Mouse (Mus musculus): ENCODE measurements at regions not wholly inside any gene's neighbourhood (a gene's known extent, or its start where the extent isn't known, plus 50 kb on each side); places are given as distances from the start of the nearest gene placed in this dataset.
A peak's percentile ranks its signal among the peaks of the same experiment; 100 is the strongest.

DNA sequence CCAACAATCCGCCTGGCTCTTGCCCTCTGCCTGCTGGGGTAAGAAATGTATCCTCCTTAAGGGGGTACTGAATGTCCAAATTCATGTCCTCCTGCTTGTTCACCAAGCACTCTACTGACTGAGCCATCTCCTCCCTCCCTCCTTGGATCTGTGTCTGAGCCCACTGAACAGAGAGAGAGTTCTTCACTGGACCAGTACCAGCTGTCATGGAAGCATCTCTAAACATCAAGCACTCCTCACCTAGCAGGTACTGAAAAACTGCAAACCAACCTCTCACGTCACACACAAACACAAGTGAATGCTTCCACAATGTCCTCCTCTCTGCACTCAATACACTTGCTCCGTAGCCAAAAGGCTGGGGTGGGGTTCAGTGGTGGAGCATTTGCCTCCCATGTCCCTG lies 159.4 kb upstream of the Smim15 start:
- 83% methylated on average over 3 of the region's 3 CpGs for WGBS

GRCm38 (mm10) chr13:107882337-107882736 lies 161.9 kb upstream of the Smim15 start:
- H3K4me1 ChIP-seq (ENCODE audit: insufficient read depth, low read length) = peaks cover 55% of the 10 kb centered on the region
- H3K4me2 ChIP-seq (replicated peaks; ENCODE audit: low read depth, low read length) = no peak overlapping the region
- ATAC-seq (ENCODE audit: low FRiP score, low TSS enrichment) = no peak
- H3K9me3 ChIP-seq (ENCODE audit: low read length) = peaks cover 5% of the 10 kb centered on the region; the same call in 1 of the 2 replicates
- H3K36me3 ChIP-seq (ENCODE audit: insufficient read depth, low read length) = 0 out of 2 replicates have a peak, but pooled peaks cover 5% of the 10 kb centered on the region
- 63% methylated on average over 5 of the region's 5 CpGs for WGBS
- H3K27ac ChIP-seq (ENCODE audit: low read length) = no peak overlapping the region
- H3K9ac ChIP-seq (replicated peaks; ENCODE audit: low read length) = no peak overlapping the region
- H3K4me3 ChIP-seq (ENCODE audit: low read length) = no peak overlapping the region
- H3K27me3 ChIP-seq (ENCODE audit: insufficient read depth, low read length) = no peaks in the 10 kb centered on the region

More for the DNA sequence above, 159.4 kb upstream of the Smim15 start:
- Histone ChIP-seq H3K4me2 (replicated peaks; ENCODE audit: low read depth, low read length) (no peak overlapping the region), H3K9me3 (ENCODE audit: low read length) (peaks cover 5% of the 10 kb centered on the region; the same call in 1 of the 2 replicates), H3K4me1 (ENCODE audit: insufficient read depth, low read length) (peaks cover 43% of the 10 kb centered on the region), H3K4me3 (ENCODE audit: low read length) (no peak overlapping the region), H3K27ac (ENCODE audit: low read length) (no peak overlapping the region), H3K9ac (replicated peaks; ENCODE audit: low read length) (no peak overlapping the region), H3K27me3 (ENCODE audit: insufficient read depth, low read length) (no peaks in the 10 kb centered on the region), H3K36me3 (ENCODE audit: insufficient read depth, low read length) (0 out of 2 replicates have a peak, but pooled peaks cover 5% of the 10 kb centered on the region)
- ATAC-seq (ENCODE audit: low FRiP score, low TSS enrichment) = no peak

- H3K4me2 ChIP-seq (replicated peaks; ENCODE audit: low read depth, low read length) = no peak overlapping the region
- ATAC-seq (ENCODE audit: low FRiP score, low TSS enrichment) = no peak
- H3K9me3 ChIP-seq (ENCODE audit: low read length) = peaks cover 5% of the 10 kb centered on the region; the same call in 1 of the 2 replicates
- H3K27ac ChIP-seq (ENCODE audit: low read length) = no peak overlapping the region
- peaks cover 44% of the 10 kb centered on the region for H3K4me1 ChIP-seq (ENCODE audit: insufficient read depth, low read length)
- H3K36me3 ChIP-seq (ENCODE audit: insufficient read depth, low read length) = 0 out of 2 replicates have a peak, but pooled peaks cover 5% of the 10 kb centered on the region
- 94% methylated on average over 2 of the region's 2 CpGs for WGBS
- no peak overlapping the region for H3K9ac ChIP-seq (replicated peaks; ENCODE audit: low read length)
- H3K4me3 ChIP-seq (ENCODE audit: low read length) = no peak overlapping the region
- H3K27me3 ChIP-seq (ENCODE audit: insufficient read depth, low read length) = no peaks in the 10 kb centered on the region
These were observed 163.7 kb upstream of the Smim15 start for GRCm38 (mm10) chr13:107880551-107880950.

DNA sequence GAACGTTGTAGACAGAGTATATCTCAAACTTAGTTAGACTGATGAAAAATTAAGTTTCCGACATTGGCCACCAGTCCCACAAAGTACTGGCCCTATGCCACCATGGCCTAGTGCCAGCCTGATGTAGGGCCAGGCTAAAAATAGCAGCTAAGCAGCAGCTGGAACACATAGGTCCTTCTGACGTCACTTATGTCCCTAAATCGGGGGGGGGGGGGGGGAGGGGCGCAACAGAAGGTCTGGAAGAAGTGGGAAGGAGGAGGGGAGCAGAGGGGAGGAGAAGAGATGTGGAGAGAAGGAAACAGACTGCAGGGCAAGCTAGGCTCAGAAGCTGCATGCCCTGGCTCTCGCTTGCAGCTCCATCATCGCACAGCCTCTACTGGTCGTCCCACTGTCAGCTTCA lies 164.7 kb upstream of the Smim15 start:
- Histone ChIP-seq H3K9me3 (ENCODE audit: low read length) (peaks cover 5% of the 10 kb centered on the region; the same call in 1 of the 2 replicates), H3K4me1 (ENCODE audit: insufficient read depth, low read length) (peaks cover 39% of the 10 kb centered on the region), H3K27me3 (ENCODE audit: insufficient read depth, low read length) (no peaks in the 10 kb centered on the region), H3K9ac (replicated peaks; ENCODE audit: low read length) (no peak overlapping the region), H3K4me2 (replicated peaks; ENCODE audit: low read depth, low read length) (no peak overlapping the region), H3K36me3 (ENCODE audit: insufficient read depth, low read length) (0 out of 2 replicates have a peak, but pooled peaks cover 5% of the 10 kb centered on the region), H3K4me3 (ENCODE audit: low read length) (no peak overlapping the region), H3K27ac (ENCODE audit: low read length) (no peak overlapping the region)
- ATAC-seq (ENCODE audit: low FRiP score, low TSS enrichment) = peak; percentile 57; the same call in 1 of the 2 replicates
- WGBS = 61% methylated on average over 6 of the region's 8 CpGs

DNA sequence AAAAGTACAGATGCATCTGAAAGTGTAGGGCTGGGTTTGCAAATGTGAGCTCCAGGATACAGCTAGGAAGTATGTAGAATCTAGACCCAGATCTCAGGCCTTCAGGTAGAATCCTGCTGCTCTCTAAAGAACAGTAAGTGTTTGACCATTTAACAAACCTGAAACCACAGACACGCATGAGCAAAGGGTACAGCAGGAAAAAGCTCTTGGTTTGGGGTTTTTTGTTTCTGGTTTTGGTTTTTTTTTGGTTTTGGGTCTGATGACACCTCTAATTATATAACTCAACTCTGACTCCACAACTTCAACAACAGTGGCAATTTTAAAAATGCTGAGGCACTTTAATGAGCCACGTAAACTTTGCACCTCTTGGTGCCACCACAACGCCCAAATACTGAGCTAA lies 165.3 kb upstream of the Smim15 start:
- H3K27ac ChIP-seq (ENCODE audit: low read length) = no peak overlapping the region

GRCm38 (mm10) chr13:107873244-107873667 lies 171.0 kb upstream of the Smim15 start:
- no peaks in the 10 kb centered on the region for H3K36me3 ChIP-seq (ENCODE audit: insufficient read depth, low read length)
- no peak overlapping the region for H3K4me2 ChIP-seq (replicated peaks; ENCODE audit: low read depth, low read length)
- no peaks in the 10 kb centered on the region for H3K9me3 ChIP-seq (ENCODE audit: low read length)
- H3K9ac ChIP-seq (replicated peaks; ENCODE audit: low read length) = no peak overlapping the region
- ATAC-seq (ENCODE audit: low FRiP score, low TSS enrichment) = no peak
- no peak overlapping the region for H3K27ac ChIP-seq (ENCODE audit: low read length)
- no peak overlapping the region for H3K4me3 ChIP-seq (ENCODE audit: low read length)
- H3K4me1 ChIP-seq (ENCODE audit: insufficient read depth, low read length) = peaks cover 31% of the 10 kb centered on the region
- WGBS = 48% methylated on average over 2 of the region's 2 CpGs
- H3K27me3 ChIP-seq (ENCODE audit: insufficient read depth, low read length) = no peaks in the 10 kb centered on the region

More for the DNA sequence above, 165.3 kb upstream of the Smim15 start:
- WGBS = 81% methylated on average over 3 of the region's 3 CpGs
- ATAC-seq (ENCODE audit: low FRiP score, low TSS enrichment) = no peak
- no peak overlapping the region for H3K4me2 ChIP-seq (replicated peaks; ENCODE audit: low read depth, low read length)
- peaks cover 5% of the 10 kb centered on the region; the same call in 1 of the 2 replicates for H3K9me3 ChIP-seq (ENCODE audit: low read length)
- 0 out of 2 replicates have a peak, but pooled peaks cover 5% of the 10 kb centered on the region for H3K36me3 ChIP-seq (ENCODE audit: insufficient read depth, low read length)
- H3K27me3 ChIP-seq (ENCODE audit: insufficient read depth, low read length) = no peaks in the 10 kb centered on the region
- no peak overlapping the region for H3K4me3 ChIP-seq (ENCODE audit: low read length)
- no peak overlapping the region for H3K9ac ChIP-seq (replicated peaks; ENCODE audit: low read length)
- H3K4me1 ChIP-seq (ENCODE audit: insufficient read depth, low read length) = peaks cover 34% of the 10 kb centered on the region

DNA sequence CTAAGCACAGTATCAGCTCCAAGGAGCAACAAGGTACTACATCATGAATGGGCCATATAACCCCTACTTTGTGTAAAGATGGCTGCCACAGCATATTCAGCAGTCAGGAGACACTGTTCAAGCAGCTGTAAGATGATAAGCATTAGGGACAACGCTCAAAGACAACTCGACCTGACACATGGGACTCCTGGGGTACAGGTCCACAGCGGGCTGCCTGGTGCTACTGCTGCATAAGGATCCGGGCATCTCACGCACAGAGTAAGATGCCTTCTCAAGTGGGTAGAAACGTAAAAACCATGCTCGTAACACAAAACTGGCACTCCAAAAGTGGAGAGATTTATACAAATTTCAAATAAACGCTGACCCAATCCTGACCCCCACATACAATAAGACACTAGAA lies 171.7 kb upstream of the Smim15 start:
- no peak overlapping the region for H3K9ac ChIP-seq (replicated peaks; ENCODE audit: low read length)
- no peaks in the 10 kb centered on the region for H3K9me3 ChIP-seq (ENCODE audit: low read length)
- ATAC-seq (ENCODE audit: low FRiP score, low TSS enrichment) = peak; percentile 29; the same call in 1 of the 2 replicates
- peaks cover 26% of the 10 kb centered on the region for H3K4me1 ChIP-seq (ENCODE audit: insufficient read depth, low read length)
- no peaks in the 10 kb centered on the region for H3K27me3 ChIP-seq (ENCODE audit: insufficient read depth, low read length)
- no peaks in the 10 kb centered on the region for H3K36me3 ChIP-seq (ENCODE audit: insufficient read depth, low read length)
- H3K4me3 ChIP-seq (ENCODE audit: low read length) = no peak overlapping the region
- 61% methylated on average over 8 of the region's 8 CpGs for WGBS
- no peak overlapping the region for H3K4me2 ChIP-seq (replicated peaks; ENCODE audit: low read depth, low read length)
- no peak overlapping the region for H3K27ac ChIP-seq (ENCODE audit: low read length)

DNA sequence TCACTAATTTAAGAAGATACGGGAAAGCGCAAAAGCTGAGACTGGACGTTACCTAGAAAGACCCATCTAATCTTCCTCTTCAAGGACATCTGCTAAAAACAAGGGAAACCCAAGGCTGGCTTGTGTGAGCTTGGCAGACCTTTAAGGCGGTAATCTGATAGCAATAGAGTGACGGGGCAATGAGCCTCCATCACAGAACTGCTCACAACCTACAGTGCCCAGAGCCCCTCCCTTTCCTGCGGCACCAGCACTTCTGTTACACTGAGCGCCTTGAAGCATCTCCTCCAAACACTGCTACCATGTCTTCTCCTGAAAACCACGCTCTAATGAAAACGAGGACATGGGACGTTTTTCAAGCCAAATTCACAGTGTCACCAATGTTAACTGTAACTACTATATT lies 172.1 kb upstream of the Smim15 start:
- Histone ChIP-seq H3K4me3 (ENCODE audit: low read length) (no peak overlapping the region), H3K4me1 (ENCODE audit: insufficient read depth, low read length) (peaks cover 22% of the 10 kb centered on the region), H3K27me3 (ENCODE audit: insufficient read depth, low read length) (no peaks in the 10 kb centered on the region), H3K27ac (ENCODE audit: low read length) (no peak overlapping the region), H3K9me3 (ENCODE audit: low read length) (no peaks in the 10 kb centered on the region), H3K9ac (replicated peaks; ENCODE audit: low read length) (no peak overlapping the region), H3K4me2 (replicated peaks; ENCODE audit: low read depth, low read length) (no peak overlapping the region), H3K36me3 (ENCODE audit: insufficient read depth, low read length) (no peaks in the 10 kb centered on the region)
- 39% methylated on average over 10 of the region's 10 CpGs for WGBS
- peak; percentile 87 for ATAC-seq (ENCODE audit: low FRiP score, low TSS enrichment)

DNA sequence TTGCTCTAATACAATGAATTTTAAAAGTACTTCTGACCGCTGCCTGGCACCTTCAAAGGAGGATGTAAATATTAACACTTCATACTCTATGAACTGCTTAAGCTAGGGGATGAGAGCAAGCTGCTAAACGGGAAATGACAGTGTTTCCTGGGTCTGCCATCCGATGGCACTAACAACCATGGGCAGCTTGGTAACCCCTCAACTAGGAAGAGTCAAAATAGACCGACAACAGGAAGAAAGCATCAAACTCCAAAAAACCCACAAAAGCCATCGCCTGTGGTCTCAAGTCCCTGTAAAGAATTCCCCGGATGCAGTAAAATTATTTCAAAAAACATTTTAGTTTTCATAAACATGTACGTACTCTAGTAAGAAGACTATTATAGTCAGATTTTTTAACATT lies 175.3 kb upstream of the Smim15 start:
- Histone ChIP-seq H3K9me3 (ENCODE audit: low read length) (no peaks in the 10 kb centered on the region), H3K27ac (ENCODE audit: low read length) (no peak overlapping the region), H3K4me3 (ENCODE audit: low read length) (no peak overlapping the region), H3K27me3 (ENCODE audit: insufficient read depth, low read length) (no peaks in the 10 kb centered on the region), H3K36me3 (ENCODE audit: insufficient read depth, low read length) (no peaks in the 10 kb centered on the region), H3K9ac (replicated peaks; ENCODE audit: low read length) (no peak overlapping the region), H3K4me1 (ENCODE audit: insufficient read depth, low read length) (peaks cover 25% of the 10 kb centered on the region), H3K4me2 (replicated peaks; ENCODE audit: low read depth, low read length) (no peak overlapping the region)
- WGBS = 78% methylated on average over 7 of the region's 7 CpGs
- ATAC-seq (ENCODE audit: low FRiP score, low TSS enrichment) = no peak

DNA sequence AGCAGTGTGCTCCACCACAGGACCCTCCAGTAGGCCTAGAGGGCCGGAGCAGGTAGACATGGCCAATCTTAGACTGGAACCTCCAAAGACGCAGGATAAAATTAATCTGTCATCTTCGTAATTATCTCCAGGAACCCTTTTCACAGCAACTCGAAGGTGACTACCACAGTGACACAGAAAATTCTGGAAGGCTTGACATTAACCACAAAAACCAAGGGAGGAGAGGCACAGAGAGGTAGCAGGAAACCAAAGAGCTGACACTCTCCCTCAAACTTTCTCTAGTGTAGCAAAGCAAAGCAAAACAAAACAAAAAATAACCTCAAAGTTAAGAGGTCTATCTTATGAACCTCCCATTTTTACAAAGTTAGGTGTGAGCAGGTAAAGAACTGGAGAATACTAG lies 177.4 kb upstream of the Smim15 start:
- Histone ChIP-seq H3K9ac (replicated peaks; ENCODE audit: low read length) (no peak overlapping the region), H3K4me3 (ENCODE audit: low read length) (no peak overlapping the region), H3K36me3 (ENCODE audit: insufficient read depth, low read length) (no peaks in the 10 kb centered on the region), H3K27me3 (ENCODE audit: insufficient read depth, low read length) (no peaks in the 10 kb centered on the region), H3K4me1 (ENCODE audit: insufficient read depth, low read length) (peaks cover 22% of the 10 kb centered on the region; the same call in 1 of the 2 replicates), H3K4me2 (replicated peaks; ENCODE audit: low read depth, low read length) (no peak overlapping the region), H3K27ac (ENCODE audit: low read length) (no peak overlapping the region), H3K9me3 (ENCODE audit: low read length) (no peaks in the 10 kb centered on the region)
- ATAC-seq (ENCODE audit: low FRiP score, low TSS enrichment) = no peak
- WGBS = 84% methylated on average over 4 of the region's 4 CpGs

Measured in kidney, embryonic 16.5 days (tissue).